Mouse (Mus musculus) spleen, postnatal 4 days (tissue): ENCODE measurements around the gene Mrpl35.
"Not testable (repeated sequence)": the region's sequence is repeated elsewhere in the genome, so short reads cannot be mapped to it uniquely, and the experiment has no call there.

Experiments
- DNase-seq, 2 experiments: peaks; one replicate each; pipeline ENCODE4 v3.0.0; 2022; ENCODE audit warnings: low spot score in 2 of 2

Mrpl35 gene

GRCm38 (mm10) chr6:71826869-71827268, at the start of gene Mrpl35:
Gene Mrpl35 (minus strand): TSS chr6:71826969.
- no peak for DNase-seq

- DNase-seq: no peak
These were observed 44.6 kb upstream of the Mrpl35 start for GRCm38 (mm10) chr6:71871396-71871795.

GRCm38 (mm10) chr6:71868809-71869208, 42.0 kb upstream of the Mrpl35 start:
- DNase-seq: no peak

- DNase-seq: no peak
These were observed 41.0 kb upstream of the Mrpl35 start for GRCm38 (mm10) chr6:71867751-71868150.

- not testable (repeated sequence) for DNase-seq
These were observed 20.1 kb upstream of the Mrpl35 start for GRCm38 (mm10) chr6:71846906-71847305.

GRCm38 (mm10) chr6:71840597-71841290, 14.0 kb upstream of the Mrpl35 start:
- DNase-seq: no peak

GRCm38 (mm10) chr6:71839815-71840214, 13.0 kb upstream of the Mrpl35 start:
- no peak for DNase-seq

GRCm38 (mm10) chr6:71836811-71837210, 10.0 kb upstream of the Mrpl35 start:
- DNase-seq: no peak

GRCm38 (mm10) chr6:71831581-71831960, 4.8 kb upstream of the Mrpl35 start:
- peak; percentile 94 to 96 for DNase-seq

- DNase-seq: peak; percentile 98 to 99
These were observed 4.2 kb upstream of the Mrpl35 start, which contains the start of gene Immt for GRCm38 (mm10) chr6:71830690-71831580. Gene Immt (plus strand): TSS chr6:71831331.

GRCm38 (mm10) chr6:71829768-71830167, 3.0 kb upstream of the Mrpl35 start:
- no peak for DNase-seq

GRCm38 (mm10) chr6:71823961-71824360, 2.8 kb downstream of the Mrpl35 start:
- no peak for DNase-seq

- DNase-seq: peak; percentile 86 to 92
These were observed 3.3 kb downstream of the Mrpl35 start for GRCm38 (mm10) chr6:71823488-71823887.

- DNase-seq: no peak
These were observed 3.7 kb downstream of the Mrpl35 start for GRCm38 (mm10) chr6:71823085-71823484.

GRCm38 (mm10) chr6:71819764-71820292, 6.9 kb downstream of the Mrpl35 start:
- no peak for DNase-seq

- DNase-seq: no peak
These were observed 13.9 kb downstream of the Mrpl35 start for GRCm38 (mm10) chr6:71812820-71813219.

GRCm38 (mm10) chr6:71809890-71810289, 16.9 kb downstream of the Mrpl35 start:
- no peak for DNase-seq

GRCm38 (mm10) chr6:71806713-71807112, 20.1 kb downstream of the Mrpl35 start:
- DNase-seq: no peak

- peak; percentile 53 to 81 for DNase-seq
These were observed 22.5 kb downstream of the Mrpl35 start for GRCm38 (mm10) chr6:71804061-71804829.

GRCm38 (mm10) chr6:71803609-71804008, 23.2 kb downstream of the Mrpl35 start:
- no peak for DNase-seq

- DNase-seq: no peak
These were observed 25.1 kb downstream of the Mrpl35 start for GRCm38 (mm10) chr6:71801714-71802094.
